Mouse (Mus musculus): ENCODE results near the gene Gpa33.

DNA sequence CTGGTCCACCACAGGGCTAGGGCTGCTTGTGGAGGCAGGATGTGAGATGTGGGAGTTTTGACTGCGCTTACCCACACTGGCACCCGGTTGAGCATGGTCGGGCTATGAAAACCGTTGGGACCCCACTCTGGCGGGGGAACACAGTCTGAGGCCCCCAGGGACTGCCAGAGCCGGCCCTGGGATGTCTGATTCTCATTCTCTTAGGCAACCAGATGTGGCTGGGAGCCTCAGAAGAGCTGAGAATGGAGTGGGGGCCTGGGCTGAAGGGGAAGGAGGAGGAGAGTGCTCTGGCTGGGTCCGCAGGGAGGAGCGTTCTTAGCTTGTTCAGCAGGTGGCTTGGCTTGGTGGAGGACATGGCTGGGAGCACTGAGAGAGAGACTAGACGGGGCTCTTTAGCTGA is 43.6 kb downstream of the Gpa33 start:
- no peak for TF ChIP-seq CTCF (IDR thresholded peaks at IDR 0.05; ENCODE audit: low read depth)
- TF ChIP-seq EP300 (IDR thresholded peaks at IDR 0.05; ENCODE audit: low read depth): no peak
